Mouse (Mus musculus) heart, adult 2 months (tissue): ENCODE results near the gene Fen1. TPM values are rescaled to one million over a fixed set of nuclear protein-coding genes. Genes with fewer than 3 reads are reported as not detected.

Source experiments
- DNase-seq, 2 experiments: peaks; one replicate each; pipeline ENCODE4 v3.0.0; 2021
- H3K27ac ChIP-seq: fragments of 200-600 bp; 2 replicates; pipeline ENCODE4 v1.8.1; 2022
- H3K27me3 ChIP-seq: fragments of 200-500 bp; 2 replicates; pipeline ENCODE4 v1.6.1; 2012; ENCODE audit warnings: mild to moderate bottlenecking, low read length, inconsistent platforms, mixed read lengths; ENCODE audit not compliant: control insufficient read depth, insufficient read depth
- H3K36me3 ChIP-seq: fragments of 200-500 bp; 2 replicates; pipeline ENCODE4 v1.6.1; 2012; ENCODE audit warnings: low read length, inconsistent platforms; ENCODE audit not compliant: control insufficient read depth, insufficient read depth
- H3K4me1 ChIP-seq: fragments of 200-500 bp; 2 replicates; pipeline ENCODE4 v1.6.1; 2011; ENCODE audit warnings: low read length; ENCODE audit not compliant: control insufficient read depth, insufficient read depth
- H3K4me3 ChIP-seq: fragments of 200-600 bp; 2 replicates; pipeline ENCODE4 v1.8.1; 2022
- H3K79me2 ChIP-seq: fragments of 200-500 bp; replicated peaks from 2 replicates; pipeline ENCODE4 v1.6.1; 2012; ENCODE audit warnings: mild to moderate bottlenecking, inconsistent platforms, low read length, moderate library complexity, mixed read lengths; ENCODE audit not compliant: control insufficient read depth, insufficient read depth
- H3K9ac ChIP-seq: fragments of 200-500 bp; 2 replicates; pipeline ENCODE4 v1.6.1; 2012; ENCODE audit warnings: low read depth, mild to moderate bottlenecking, control low read depth, inconsistent platforms, low read length, mixed read lengths
- CTCF ChIP-seq: fragments of 200-600 bp; IDR thresholded peaks from 2 replicates; pipeline ENCODE4 v1.8.1; 2022; ENCODE audit warnings: antibody characterized with exemption, mild to moderate bottlenecking, moderate library complexity
- EP300 ChIP-seq: fragments of 200-500 bp; IDR thresholded peaks from 2 replicates; pipeline ENCODE4 v1.6.1; 2011; ENCODE audit warnings: low read depth, low read length, control low read depth; ENCODE audit not compliant: insufficient read depth
- POLR2A ChIP-seq: fragments of 200-500 bp; IDR thresholded peaks from 2 replicates; pipeline ENCODE4 v1.6.1; 2011; ENCODE audit warnings: mild to moderate bottlenecking, low read depth, low read length, control low read depth; ENCODE audit not compliant: insufficient read depth
- WGBS: fragments of 180-500 bp; shearing (Covaris S2); methylation state at CpG from one replicate; pipeline ENCODE4 v1.1.7; 2018; 5-methylcytosine and 5-hydroxymethylcytosine counted together
- intact Hi-C: fragments of 180-260 bp; cut with DNase I; formaldehyde crosslinking; loops from one replicate; pipeline ENCODE4 v1.15.1; 2025
- polyA plus RNA-seq: library from polyadenylated mRNA; depleted of rRNA; stranded (reverse); fragments of >200 nt; gene quantifications from 2 replicates; pipeline ENCODE4 v1.2.3, GENCODE M21; 2012
- total RNA-seq, 2 experiments: library from RNA; stranded (reverse); gene quantifications; 2 replicates each; pipeline ENCODE4 v1.2.3; 2021

The Fen1 gene
- total and polyA plus RNA-seq, 3 experiments, result 2.9 to 4.5 (median 3.7) TPM

- no peaks in the 10 kb centered on the region for H3K27me3 ChIP-seq
- TF ChIP-seq CTCF, result no peak
- TF ChIP-seq POLR2A, result no peak
- TF ChIP-seq EP300, result no peak
- 5% methylated on average over 26 of the region's 26 CpGs for WGBS
- no peaks in the 10 kb centered on the region for H3K36me3 ChIP-seq
- no peak for DNase-seq
- no peaks in the 10 kb centered on the region for H3K79me2 ChIP-seq
- intact Hi-C loops, result no loop called here
- H3K4me3 ChIP-seq, result peak overlapping the region; percentile 31
- H3K9ac ChIP-seq, result peak overlapping the region; percentile 71
- H3K27ac ChIP-seq, result no peak overlapping the region
- H3K4me1 ChIP-seq, result no peaks in the 10 kb centered on the region
Observed at GRCm38 (mm10) chr19:10239975-10240653, 36.1 kb upstream of the Fen1 start.

- Histone ChIP-seq H3K27ac (no peak overlapping the region), H3K4me1 (no peaks in the 10 kb centered on the region), H3K9ac (no peak overlapping the region), H3K79me2 (no peaks in the 10 kb centered on the region), H3K27me3 (no peaks in the 10 kb centered on the region), H3K36me3 (no peaks in the 10 kb centered on the region), H3K4me3 (no peak overlapping the region)
- WGBS, result 58% methylated on average over 2 of the region's 2 CpGs
- TF ChIP-seq EP300 (no peak), POLR2A (no peak), CTCF (no peak)
- intact Hi-C loops, result no loop called here
- no peak for DNase-seq
Observed at GRCm38 (mm10) chr19:10239419-10239818, 35.5 kb upstream of the Fen1 start.

GRCm38 (mm10) chr19:10238477-10238876 lies 34.5 kb upstream of the Fen1 start:
- Histone ChIP-seq H3K27ac (no peak overlapping the region), H3K9ac (no peak overlapping the region), H3K4me1 (no peaks in the 10 kb centered on the region), H3K36me3 (no peaks in the 10 kb centered on the region), H3K27me3 (no peaks in the 10 kb centered on the region), H3K4me3 (no peak overlapping the region), H3K79me2 (no peaks in the 10 kb centered on the region)
- peak in 1 of 2 experiments; percentile 37 for DNase-seq
- TF ChIP-seq EP300 (no peak), CTCF (no peak), POLR2A (no peak)
- intact Hi-C loops, result no loop called here
- 53% methylated on average over 3 of the region's 3 CpGs for WGBS

GRCm38 (mm10) chr19:10235784-10236565 lies 32.0 kb upstream of the Fen1 start:
- no peak overlapping the region for H3K27ac ChIP-seq
- H3K79me2 ChIP-seq, result no peaks in the 10 kb centered on the region
- H3K4me1 ChIP-seq, result no peaks in the 10 kb centered on the region
- TF ChIP-seq EP300 (no peak), CTCF (no peak), POLR2A (no peak)
- 71% methylated on average over 9 of the region's 9 CpGs for WGBS
- no peak for DNase-seq
- H3K4me3 ChIP-seq, result no peak overlapping the region
- H3K36me3 ChIP-seq, result no peaks in the 10 kb centered on the region
- intact Hi-C loops, result no loop called here
- H3K27me3 ChIP-seq, result no peaks in the 10 kb centered on the region
- no peak overlapping the region for H3K9ac ChIP-seq

GRCm38 (mm10) chr19:10232327-10233017 lies 28.5 kb upstream of the Fen1 start:
- no peak overlapping the region for H3K27ac ChIP-seq
- intact Hi-C loops, result no loop called here
- H3K9ac ChIP-seq, result no peak overlapping the region
- H3K79me2 ChIP-seq, result no peaks in the 10 kb centered on the region
- H3K27me3 ChIP-seq, result no peaks in the 10 kb centered on the region
- H3K36me3 ChIP-seq, result no peaks in the 10 kb centered on the region
- no peak for DNase-seq
- no peaks in the 10 kb centered on the region for H3K4me1 ChIP-seq
- no peak overlapping the region for H3K4me3 ChIP-seq
- TF ChIP-seq EP300, result no peak
- no peak for TF ChIP-seq POLR2A
- TF ChIP-seq CTCF, result no peak
- WGBS, result 64% methylated on average over 9 of the region's 9 CpGs

GRCm38 (mm10) chr19:10231871-10232270 lies 27.9 kb upstream of the Fen1 start:
- intact Hi-C loops, result no loop called here
- H3K79me2 ChIP-seq, result no peaks in the 10 kb centered on the region
- DNase-seq, result no peak
- H3K27ac ChIP-seq, result no peak overlapping the region
- H3K27me3 ChIP-seq, result no peaks in the 10 kb centered on the region
- no peak for TF ChIP-seq CTCF
- TF ChIP-seq POLR2A, result no peak
- no peak for TF ChIP-seq EP300
- no peaks in the 10 kb centered on the region for H3K4me1 ChIP-seq
- no peak overlapping the region for H3K9ac ChIP-seq
- no peaks in the 10 kb centered on the region for H3K36me3 ChIP-seq
- 46% methylated on average over 5 of the region's 5 CpGs for WGBS
- no peak overlapping the region for H3K4me3 ChIP-seq
